Mouse (Mus musculus) liver, embryonic 15.5 days (tissue): ENCODE results near the gene Lgi4. TPM values are rescaled to one million over a fixed set of nuclear protein-coding genes. Genes with fewer than 3 reads are reported as not detected.

Experiments
- ATAC-seq: fragments of 200-750 bp; cut with Nextera tagmentation; 2 replicates; pipeline ENCODE4 v1.8.0; 2017; ENCODE audit warnings: moderate number of reproducible peaks, mild to moderate bottlenecking, moderate library complexity; ENCODE audit not compliant: insufficient read depth
- H3K27ac ChIP-seq: fragments of 300-500 bp; sonication (generic); replicated peaks from 2 replicates; pipeline ENCODE4 v1.5.1; 2015; ENCODE audit warnings: mild to moderate bottlenecking, inconsistent platforms
- H3K27me3 ChIP-seq: fragments of 300-500 bp; sonication (generic); 2 replicates; pipeline ENCODE4 v1.6.1; 2015; ENCODE audit warnings: mild to moderate bottlenecking, inconsistent platforms
- H3K36me3 ChIP-seq: fragments of 300-500 bp; sonication (generic); replicated peaks from 2 replicates; pipeline ENCODE4 v1.6.1; 2015; ENCODE audit warnings: moderate library complexity, mild to moderate bottlenecking, inconsistent platforms
- H3K4me1 ChIP-seq: fragments of 300-500 bp; sonication (generic); replicated peaks from 2 replicates; pipeline ENCODE4 v1.6.1; 2015; ENCODE audit warnings: inconsistent platforms
- H3K4me2 ChIP-seq: fragments of 300-500 bp; sonication (generic); 2 replicates; pipeline ENCODE4 v1.6.1; 2015; ENCODE audit warnings: moderate library complexity, mild to moderate bottlenecking, inconsistent platforms
- H3K4me3 ChIP-seq: fragments of 300-500 bp; sonication (generic); replicated peaks from 2 replicates; pipeline ENCODE4 v1.5.1; 2015; ENCODE audit warnings: mild to moderate bottlenecking, inconsistent platforms
- H3K9ac ChIP-seq: fragments of 300-500 bp; sonication (generic); 2 replicates; pipeline ENCODE4 v1.6.1; 2015; ENCODE audit warnings: moderate library complexity, mild to moderate bottlenecking, inconsistent platforms
- H3K9me3 ChIP-seq: fragments of 300-500 bp; sonication (generic); replicated peaks from 2 replicates; pipeline ENCODE4 v1.6.1; 2016; ENCODE audit warnings: inconsistent platforms
- WGBS: fragments of 180-500 bp; shearing (Covaris S2); methylation state at CpG from one replicate; pipeline ENCODE4 v1.1.7; 2015; ENCODE audit warnings: mixed read lengths; ENCODE audit not compliant: insufficient replicate concordance; 5-methylcytosine and 5-hydroxymethylcytosine counted together
- polyA plus RNA-seq: library from polyadenylated mRNA; unstranded; fragments of >200 nt; fragmentation: Nextera tagmentation; extraction: Ambion mirVana; gene quantifications from 2 replicates; pipeline ENCODE4 v1.2.1, GENCODE M21; 2015

Gene Lgi4
- polyA plus RNA-seq, 1 experiment from 2014 or later, result not detected

- no peaks in the 10 kb centered on the region for H3K9me3 ChIP-seq
- H3K4me2 ChIP-seq, result no peak overlapping the region
- 60% methylated on average over 11 of the region's 11 CpGs for WGBS
- no peak for ATAC-seq
- H3K4me1 ChIP-seq, result peaks cover 10% of the 10 kb centered on the region; the same call in 1 of the 2 replicates
- no peak overlapping the region for H3K9ac ChIP-seq
- H3K36me3 ChIP-seq, result no peaks in the 10 kb centered on the region
- no peak overlapping the region for H3K27ac ChIP-seq
- H3K27me3 ChIP-seq, result no peaks in the 10 kb centered on the region
- H3K4me3 ChIP-seq, result no peak overlapping the region
Observed at GRCm38 (mm10) chr7:31059919-31060620, 928 bp downstream of the Lgi4 start.

- no peak overlapping the region for H3K27ac ChIP-seq
- H3K9me3 ChIP-seq, result no peaks in the 10 kb centered on the region
- ATAC-seq, result no peak
- H3K4me3 ChIP-seq, result no peak overlapping the region
- WGBS, result 60% methylated on average over 7 of the region's 7 CpGs
- peaks cover 10% of the 10 kb centered on the region; the same call in 1 of the 2 replicates for H3K4me1 ChIP-seq
- H3K27me3 ChIP-seq, result no peaks in the 10 kb centered on the region
- no peak overlapping the region for H3K9ac ChIP-seq
- no peak overlapping the region for H3K4me2 ChIP-seq
- no peaks in the 10 kb centered on the region for H3K36me3 ChIP-seq
Observed at GRCm38 (mm10) chr7:31060621-31061010, 1.5 kb downstream of the Lgi4 start.

- 0 out of 2 replicates have a peak, but pooled peaks cover 2% of the 10 kb centered on the region for H3K4me1 ChIP-seq
- no peaks in the 10 kb centered on the region for H3K27me3 ChIP-seq
- no peaks in the 10 kb centered on the region for H3K36me3 ChIP-seq
- H3K9me3 ChIP-seq, result no peaks in the 10 kb centered on the region
- H3K27ac ChIP-seq, result no peak overlapping the region
- no peak overlapping the region for H3K9ac ChIP-seq
- H3K4me2 ChIP-seq, result no peak overlapping the region
- H3K4me3 ChIP-seq, result no peak overlapping the region
- no peak for ATAC-seq
- WGBS, result 68% methylated on average over 12 of the region's 12 CpGs
Observed at GRCm38 (mm10) chr7:31063074-31063560, 4.0 kb downstream of the Lgi4 start.

GRCm38 (mm10) chr7:31067836-31068235 lies 8.7 kb downstream of the Lgi4 start:
- WGBS, result 40% methylated on average over 5 of the region's 5 CpGs
- Histone ChIP-seq H3K27me3 (no peaks in the 10 kb centered on the region), H3K9me3 (no peaks in the 10 kb centered on the region), H3K36me3 (no peaks in the 10 kb centered on the region), H3K4me1 (no peaks in the 10 kb centered on the region), H3K9ac (no peak overlapping the region), H3K27ac (no peak overlapping the region), H3K4me2 (no peak overlapping the region), H3K4me3 (no peak overlapping the region)
- no peak for ATAC-seq

GRCm38 (mm10) chr7:31069491-31069890 lies 10.3 kb downstream of the Lgi4 start:
- Histone ChIP-seq H3K9me3 (no peaks in the 10 kb centered on the region), H3K4me3 (no peak overlapping the region), H3K4me2 (no peak overlapping the region), H3K36me3 (no peaks in the 10 kb centered on the region), H3K27ac (no peak overlapping the region), H3K4me1 (no peaks in the 10 kb centered on the region), H3K9ac (no peak overlapping the region), H3K27me3 (no peaks in the 10 kb centered on the region)
- ATAC-seq, result no peak
- 71% methylated on average over 14 of the region's 14 CpGs for WGBS

- H3K27ac ChIP-seq, result no peak overlapping the region
- H3K4me3 ChIP-seq, result no peak overlapping the region
- ATAC-seq, result no peak
- H3K9ac ChIP-seq, result no peak overlapping the region
- H3K27me3 ChIP-seq, result no peaks in the 10 kb centered on the region
- no peaks in the 10 kb centered on the region for H3K36me3 ChIP-seq
- no peaks in the 10 kb centered on the region for H3K4me1 ChIP-seq
- no peaks in the 10 kb centered on the region for H3K9me3 ChIP-seq
- WGBS, result 61% methylated on average over 6 of the region's 6 CpGs
- no peak overlapping the region for H3K4me2 ChIP-seq
Observed at GRCm38 (mm10) chr7:31070324-31070723, 11.2 kb downstream of the Lgi4 start.

- no peaks in the 10 kb centered on the region for H3K4me1 ChIP-seq
- H3K27me3 ChIP-seq, result no peaks in the 10 kb centered on the region
- H3K27ac ChIP-seq, result no peak overlapping the region
- H3K36me3 ChIP-seq, result no peaks in the 10 kb centered on the region
- no peak overlapping the region for H3K4me2 ChIP-seq
- no peak for ATAC-seq
- H3K9ac ChIP-seq, result no peak overlapping the region
- no peak overlapping the region for H3K4me3 ChIP-seq
- no peaks in the 10 kb centered on the region for H3K9me3 ChIP-seq
- 50% methylated on average over 9 of the region's 9 CpGs for WGBS
Observed at GRCm38 (mm10) chr7:31072326-31072725, 13.2 kb downstream of the Lgi4 start.

- H3K4me3 ChIP-seq, result no peak overlapping the region
- no peaks in the 10 kb centered on the region for H3K36me3 ChIP-seq
- no peaks in the 10 kb centered on the region for H3K27me3 ChIP-seq
- no peak overlapping the region for H3K4me2 ChIP-seq
- no peak for ATAC-seq
- H3K9me3 ChIP-seq, result no peaks in the 10 kb centered on the region
- no peak overlapping the region for H3K9ac ChIP-seq
- no peak overlapping the region for H3K27ac ChIP-seq
- H3K4me1 ChIP-seq, result no peaks in the 10 kb centered on the region
Observed at GRCm38 (mm10) chr7:31073546-31073945, 14.4 kb downstream of the Lgi4 start.

- Histone ChIP-seq H3K27me3 (no peaks in the 10 kb centered on the region), H3K36me3 (no peaks in the 10 kb centered on the region), H3K4me3 (no peak overlapping the region), H3K27ac (no peak overlapping the region), H3K9ac (no peak overlapping the region), H3K4me1 (no peaks in the 10 kb centered on the region), H3K4me2 (no peak overlapping the region), H3K9me3 (no peaks in the 10 kb centered on the region)
- ATAC-seq, result no peak
- 48% methylated on average over 7 of the region's 7 CpGs for WGBS
Observed at GRCm38 (mm10) chr7:31074061-31074712, 15.0 kb downstream of the Lgi4 start.

GRCm38 (mm10) chr7:31074713-31075069 lies 15.5 kb downstream of the Lgi4 start:
- no peak overlapping the region for H3K4me2 ChIP-seq
- no peaks in the 10 kb centered on the region for H3K9me3 ChIP-seq
- ATAC-seq, result no peak
- H3K27me3 ChIP-seq, result no peaks in the 10 kb centered on the region
- H3K9ac ChIP-seq, result no peak overlapping the region
- H3K4me1 ChIP-seq, result no peaks in the 10 kb centered on the region
- no peak overlapping the region for H3K4me3 ChIP-seq
- WGBS, result 47% methylated on average over 5 of the region's 5 CpGs
- H3K27ac ChIP-seq, result no peak overlapping the region
- H3K36me3 ChIP-seq, result no peaks in the 10 kb centered on the region

- WGBS, result 33% methylated on average over 5 of the region's 5 CpGs
- no peak within 1 kb of the TSS for H3K4me3 ChIP-seq
- no peaks in the 10 kb centered on the region for H3K4me1 ChIP-seq
- H3K27ac ChIP-seq, result no peak within 1 kb of the TSS
- no peaks in the 10 kb centered on the region for H3K27me3 ChIP-seq
- ATAC-seq, result no peak
- no peak within 1 kb of the TSS for H3K4me2 ChIP-seq
- no peaks in the 10 kb centered on the region for H3K9me3 ChIP-seq
- H3K36me3 ChIP-seq, result no peaks in the 10 kb centered on the region
- no peak within 1 kb of the TSS for H3K9ac ChIP-seq
Observed at GRCm38 (mm10) chr7:31076492-31076891, 17.4 kb downstream of the Lgi4 start, which contains the start of gene Fxyd3. Fxyd3 (minus strand) TSS chr7:31076704.
